Mouse (Mus musculus) kidney, embryonic 14.5 days (tissue): ENCODE measurements at regions not wholly inside any gene's neighbourhood (a gene's known extent, or its start where the extent isn't known, plus 50 kb on each side); places are given as distances from the start of the nearest gene placed in this dataset.
"Not testable (repeated sequence)": the region's sequence is repeated elsewhere in the genome, so short reads cannot be mapped to it uniquely, and the experiment has no call there.

Source experiments
- ATAC-seq: fragments of 200-750 bp; cut with Nextera tagmentation; 2 replicates; pipeline ENCODE4 v1.8.0; 2017; ENCODE audit warnings: moderate number of reproducible peaks, mild to moderate bottlenecking, moderate TSS enrichment, moderate library complexity; ENCODE audit not compliant: low FRiP score, low TSS enrichment
- H3K27ac ChIP-seq: fragments of 300-500 bp; sonication (generic); 2 replicates; pipeline ENCODE4 v1.5.1; 2014; ENCODE audit warnings: low read depth, mild to moderate bottlenecking, low read length, moderate library complexity, mixed read lengths
- H3K27me3 ChIP-seq: fragments of 300-500 bp; sonication (generic); 2 replicates; pipeline ENCODE4 v1.6.1; 2014; ENCODE audit warnings: mild to moderate bottlenecking, low read length; ENCODE audit not compliant: control insufficient read depth, insufficient read depth
- H3K36me3 ChIP-seq: fragments of 300-500 bp; sonication (generic); 2 replicates; pipeline ENCODE4 v1.6.1; 2014; ENCODE audit warnings: low read length, mixed read lengths; ENCODE audit not compliant: control insufficient read depth, insufficient read depth
- H3K4me1 ChIP-seq: fragments of 300-500 bp; sonication (generic); 2 replicates; pipeline ENCODE4 v1.6.1; 2014; ENCODE audit warnings: low read length, mixed read lengths; ENCODE audit not compliant: control insufficient read depth, insufficient read depth
- H3K4me2 ChIP-seq: fragments of 300-500 bp; sonication (generic); replicated peaks from 2 replicates; pipeline ENCODE4 v1.6.1; 2014; ENCODE audit warnings: low read depth, mild to moderate bottlenecking, low read length
- H3K4me3 ChIP-seq: fragments of 300-500 bp; sonication (generic); 2 replicates; pipeline ENCODE4 v1.5.1; 2014; ENCODE audit warnings: mild to moderate bottlenecking, low read length
- H3K9ac ChIP-seq: fragments of 300-500 bp; sonication (generic); 2 replicates; pipeline ENCODE4 v1.6.1; 2014; ENCODE audit warnings: low read depth, mild to moderate bottlenecking, low read length, moderate library complexity
- H3K9me3 ChIP-seq: fragments of 300-500 bp; sonication (generic); 2 replicates; pipeline ENCODE4 v1.6.1; 2016; ENCODE audit warnings: low read length; ENCODE audit not compliant: control insufficient read depth
- WGBS: fragments of 180-500 bp; shearing (Covaris S2); extraction: QIAGEN DNeasy Blood & Tissue Kit; methylation state at CpG from one replicate; pipeline ENCODE4 v1.1.7; 2014; 5-methylcytosine and 5-hydroxymethylcytosine counted together

DNA sequence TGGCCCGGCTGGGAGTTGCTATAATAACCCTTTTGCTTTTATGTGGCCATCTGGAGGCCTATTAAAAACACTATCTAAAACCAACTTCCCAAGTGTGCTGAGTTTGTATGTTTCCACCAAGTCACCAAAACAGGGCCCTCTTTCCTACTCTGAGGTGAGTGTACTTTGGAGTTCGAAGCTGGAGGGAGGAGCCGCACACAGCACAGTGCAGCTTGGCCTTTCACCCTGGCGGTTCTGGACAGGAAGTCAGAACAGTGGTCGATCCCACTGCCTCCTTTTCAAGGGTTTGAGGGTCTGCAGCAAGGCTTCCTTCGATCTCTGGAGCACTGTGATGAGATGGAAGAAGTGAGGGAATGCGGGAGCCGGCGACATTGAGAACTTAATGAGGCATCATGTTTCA, 363.8 kb upstream of the Fign start:
- Histone ChIP-seq H3K4me3 (no peak overlapping the region), H3K27ac (no peak overlapping the region), H3K4me1 (no peaks in the 10 kb centered on the region), H3K36me3 (no peaks in the 10 kb centered on the region), H3K4me2 (no peak overlapping the region), H3K9me3 (no peaks in the 10 kb centered on the region), H3K27me3 (no peaks in the 10 kb centered on the region), H3K9ac (no peak overlapping the region)
- no peak for ATAC-seq
- WGBS = 68% methylated on average over 9 of the region's 9 CpGs

DNA sequence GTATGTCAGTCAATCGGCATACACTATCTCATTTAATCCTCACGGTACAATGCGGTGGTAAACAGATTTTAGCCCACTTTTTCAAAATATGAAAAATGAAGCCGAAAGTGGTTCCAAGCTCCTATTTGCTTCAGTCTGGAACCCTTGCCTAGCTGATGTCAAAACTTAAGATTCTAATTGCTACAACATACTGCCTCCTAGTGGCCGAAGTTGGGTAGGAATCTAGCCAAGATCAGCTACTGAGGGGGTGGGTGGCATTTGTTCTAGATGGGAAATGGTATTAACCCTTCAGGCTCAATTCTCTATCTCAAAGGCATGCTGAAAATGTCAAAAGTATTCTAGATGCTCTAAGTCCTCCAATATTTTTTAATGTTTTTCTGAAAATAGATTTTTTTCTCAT, 360.3 kb upstream of the Fign start:
- WGBS = 62% methylated on average over 5 of the region's 5 CpGs
- Histone ChIP-seq H3K9me3 (no peaks in the 10 kb centered on the region), H3K4me3 (no peak overlapping the region), H3K27me3 (no peaks in the 10 kb centered on the region), H3K36me3 (no peaks in the 10 kb centered on the region), H3K9ac (no peak overlapping the region), H3K4me2 (no peak overlapping the region), H3K27ac (no peak overlapping the region), H3K4me1 (no peaks in the 10 kb centered on the region)
- ATAC-seq = no peak

GRCm38 (mm10) chr2:64452690-64453089, 354.9 kb upstream of the Fign start:
- no peak for ATAC-seq
- Histone ChIP-seq H3K4me2 (no peak overlapping the region), H3K36me3 (no peaks in the 10 kb centered on the region), H3K9ac (no peak overlapping the region), H3K4me1 (no peaks in the 10 kb centered on the region), H3K27ac (no peak overlapping the region), H3K4me3 (no peak overlapping the region), H3K27me3 (no peaks in the 10 kb centered on the region), H3K9me3 (no peaks in the 10 kb centered on the region)
- WGBS = 89% methylated on average over 6 of the region's 6 CpGs

DNA sequence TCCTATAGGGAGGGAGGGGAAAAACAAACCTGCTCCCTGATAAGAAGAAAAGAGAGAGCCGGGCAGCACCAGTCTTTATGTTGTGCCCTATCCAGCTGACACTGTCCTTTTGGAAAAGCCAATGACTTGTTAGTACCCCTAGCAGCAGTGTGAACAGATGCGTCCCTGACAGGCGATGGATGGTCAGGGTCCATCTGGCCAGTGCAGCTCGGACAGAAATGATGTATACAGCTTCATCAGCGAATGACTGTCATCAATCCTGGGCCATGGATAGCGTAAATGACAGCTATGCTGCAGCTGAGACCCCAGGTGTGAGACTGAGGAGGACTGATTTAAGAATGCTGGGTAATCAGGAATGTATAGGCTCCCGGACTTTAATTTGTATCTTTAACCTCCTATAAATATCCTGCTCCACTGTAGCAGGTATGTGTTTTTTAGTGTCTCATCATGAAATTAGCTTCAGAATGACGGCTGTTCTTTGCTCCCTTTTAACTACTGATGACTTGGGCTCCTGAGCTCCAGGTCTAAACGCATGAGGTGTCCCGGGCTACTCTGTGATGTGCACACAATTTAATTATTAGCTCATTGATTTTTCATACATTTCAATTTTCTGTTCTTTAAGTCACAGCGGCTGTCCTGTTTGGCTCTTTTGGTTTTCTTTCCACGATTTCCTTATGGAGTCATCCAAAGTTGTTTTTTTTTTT, 353.9 kb upstream of the Fign start:
- WGBS = 76% methylated on average over 12 of the region's 12 CpGs
- ATAC-seq = no peak
- Histone ChIP-seq H3K27me3 (no peaks in the 10 kb centered on the region), H3K4me2 (no peak overlapping the region), H3K27ac (no peak overlapping the region), H3K4me1 (no peaks in the 10 kb centered on the region), H3K9me3 (no peaks in the 10 kb centered on the region), H3K9ac (no peak overlapping the region), H3K36me3 (no peaks in the 10 kb centered on the region), H3K4me3 (no peak overlapping the region)

- Histone ChIP-seq H3K9ac (no peak overlapping the region), H3K27ac (no peak overlapping the region), H3K9me3 (no peaks in the 10 kb centered on the region), H3K4me2 (no peak overlapping the region), H3K4me1 (no peaks in the 10 kb centered on the region), H3K4me3 (no peak overlapping the region), H3K36me3 (no peaks in the 10 kb centered on the region), H3K27me3 (no peaks in the 10 kb centered on the region)
- ATAC-seq = no peak
- WGBS = 82% methylated on average over 3 of the region's 3 CpGs
These were observed 345.3 kb upstream of the Fign start for GRCm38 (mm10) chr2:64443171-64443570.

DNA sequence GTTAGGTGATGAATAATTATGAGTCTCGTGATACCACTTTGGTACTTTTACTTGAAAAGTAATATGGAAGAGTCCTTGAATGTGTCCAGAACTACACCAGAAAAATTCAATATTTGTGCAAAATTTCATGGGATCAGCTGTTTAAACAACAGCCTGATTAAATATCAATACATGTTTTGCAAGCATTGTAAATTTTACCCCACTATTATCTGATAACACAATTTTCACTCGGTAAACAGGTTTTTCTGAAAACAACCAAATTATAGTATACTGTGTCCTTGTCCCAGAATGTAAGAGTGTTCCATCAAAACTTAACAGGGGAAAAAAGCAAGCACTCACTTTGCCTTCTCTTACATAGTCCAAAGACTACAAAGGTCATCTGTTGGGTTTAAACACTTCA, 343.1 kb upstream of the Fign start:
- H3K4me2 ChIP-seq = no peak overlapping the region
- H3K9me3 ChIP-seq = no peaks in the 10 kb centered on the region
- H3K9ac ChIP-seq = no peak overlapping the region
- ATAC-seq = no peak
- H3K27ac ChIP-seq = no peak overlapping the region
- no peaks in the 10 kb centered on the region for H3K4me1 ChIP-seq
- H3K4me3 ChIP-seq = no peak overlapping the region
- 93% methylated on average over 2 of the region's 2 CpGs for WGBS
- no peaks in the 10 kb centered on the region for H3K27me3 ChIP-seq
- H3K36me3 ChIP-seq = no peaks in the 10 kb centered on the region

GRCm38 (mm10) chr2:64417129-64417528, 319.3 kb upstream of the Fign start:
- H3K9me3 ChIP-seq, H3K9ac ChIP-seq, H3K4me1 ChIP-seq, H3K4me2 ChIP-seq, ATAC-seq, H3K27ac ChIP-seq, H3K27me3 ChIP-seq, H3K4me3 ChIP-seq, H3K36me3 ChIP-seq: not testable (repeated sequence)

DNA sequence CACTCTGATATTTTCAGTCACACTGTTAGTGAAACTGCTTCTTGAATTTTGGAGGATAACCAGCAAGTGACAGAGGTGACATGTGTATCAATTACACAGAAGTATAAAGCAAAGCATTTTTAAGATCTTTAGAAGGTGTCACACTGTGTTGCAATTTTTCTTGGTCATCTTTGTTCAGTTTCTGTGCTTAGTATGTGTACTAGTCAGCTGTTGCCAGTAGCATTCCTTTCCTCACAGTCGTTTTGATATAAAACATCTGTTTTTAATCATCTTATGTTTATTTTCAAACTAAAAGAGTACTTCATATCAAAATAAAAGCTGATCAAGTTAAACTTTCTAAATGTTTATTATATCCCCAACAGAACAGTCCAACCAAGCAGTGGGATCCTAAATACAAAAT, 316.0 kb upstream of the Fign start:
- Histone ChIP-seq H3K4me2 (no peak overlapping the region), H3K36me3 (no peaks in the 10 kb centered on the region), H3K4me3 (no peak overlapping the region), H3K4me1 (no peaks in the 10 kb centered on the region), H3K27ac (no peak overlapping the region), H3K9me3 (0 out of 2 replicates have a peak, but pooled peaks cover 2% of the 10 kb centered on the region), H3K9ac (no peak overlapping the region), H3K27me3 (no peaks in the 10 kb centered on the region)
- ATAC-seq = no peak
- 49% methylated on average over 1 of the region's 1 CpGs for WGBS

GRCm38 (mm10) chr2:64413263-64413662, 315.4 kb upstream of the Fign start:
- Histone ChIP-seq H3K27me3 (no peaks in the 10 kb centered on the region), H3K9me3 (0 out of 2 replicates have a peak, but pooled peaks cover 2% of the 10 kb centered on the region), H3K4me3 (no peak overlapping the region), H3K4me1 (no peaks in the 10 kb centered on the region), H3K9ac (no peak overlapping the region), H3K36me3 (no peaks in the 10 kb centered on the region), H3K4me2 (no peak overlapping the region), H3K27ac (no peak overlapping the region)
- no peak for ATAC-seq
